In the genomic region with DNA sequence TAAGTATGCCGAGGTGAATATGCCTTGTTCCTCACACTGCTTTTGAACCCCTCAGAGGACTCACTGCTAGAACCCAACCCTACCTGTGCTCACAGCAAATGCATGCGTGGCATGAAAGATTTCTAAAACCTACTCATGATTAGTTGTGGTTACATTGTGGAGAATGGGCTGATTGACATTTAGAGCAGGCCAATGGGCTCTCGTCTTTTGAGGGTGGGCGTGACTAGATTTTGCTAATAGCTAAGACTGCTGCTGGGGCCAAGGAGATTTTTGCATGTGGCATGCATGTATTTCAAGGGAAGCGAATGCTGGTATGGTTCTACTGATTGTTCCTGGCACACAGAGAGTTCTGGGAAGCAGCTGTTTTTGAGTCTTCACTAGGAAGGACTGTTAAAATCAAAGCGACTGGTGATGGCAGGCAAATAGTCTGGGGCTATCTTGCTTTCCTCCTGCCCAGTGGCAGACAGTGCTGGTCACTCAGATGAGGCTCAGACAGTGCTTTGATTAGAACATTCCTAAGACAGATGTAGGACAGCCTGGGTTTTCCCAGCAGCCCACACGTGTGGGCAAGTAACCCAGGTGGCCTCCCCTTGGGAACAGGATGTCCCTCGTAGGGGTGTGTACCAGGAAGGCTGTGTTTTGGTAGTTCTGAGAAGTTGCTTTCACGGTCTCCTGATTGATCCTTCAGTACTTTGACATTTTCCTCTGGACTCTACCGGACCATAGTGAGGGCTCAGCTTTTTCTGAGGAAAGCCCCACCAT, we compare ENCODE assay signal across 13 mouse cellular contexts. TPM values are rescaled to one million over a fixed set of nuclear protein-coding genes. Genes with fewer than 3 reads are reported as not detected.
A peak's percentile ranks its signal among the peaks of the same experiment; 100 is the strongest.
DNase-seq lines count a peak whose midpoint lies in the region; ATAC-seq lines count a peak whose summit lies in the region.
"Had no signal": no experiment of that assay in that cellular context is flagged by ENCODE, and none has a peak within 500 bp of the region (broad histone marks: within the 10 kb centered on the region; RNA-seq: fewer than 3 reads in every experiment).

No protein-coding gene starts in this region.

- no peak for ATAC-seq in heart, embryonic 14.5 days (ENCODE audit: insufficient number of reproducible peaks, insufficient read depth, low FRiP score, low read depth)
- no peak for ATAC-seq in liver, embryonic 15.5 days (ENCODE audit: insufficient read depth)
- no peak for ATAC-seq in monocyte, adult 5-6 weeks (replicated peaks; ENCODE audit: insufficient number of reproducible peaks, low FRiP score, low TSS enrichment, poor library complexity, severe bottlenecking)
- ATAC-seq: Patski had no signal

- H3K9me3 ChIP-seq in heart, embryonic 14.5 days (ENCODE audit: control insufficient read depth, low read length): no peaks in the 10 kb centered on the region
- H3K9me3 ChIP-seq in embryonic facial prominence, embryonic 10.5 days: no peaks in the 10 kb centered on the region
- no peaks in the 10 kb centered on the region for H3K9me3 ChIP-seq in liver, embryonic 15.5 days (replicated peaks)
- H3K9me3 ChIP-seq: midbrain, embryonic 12.5 days had no signal

- 0 out of 4 replicates have a peak overlapping the region, but pooled peaks of 1 of the 2 experiments have one; percentile 0 for H3K27ac ChIP-seq in heart, embryonic 14.5 days (replicated peaks in 1 of 2; ENCODE audit: control insufficient read depth in 1 of 2, insufficient read depth in 1 of 2, low read depth in 2 of 2, low read length in 2 of 2)
- no peak overlapping the region for H3K27ac ChIP-seq in embryonic facial prominence, embryonic 10.5 days (replicated peaks)
- peak overlapping the region; percentile 96 for H3K27ac ChIP-seq in liver, embryonic 15.5 days (replicated peaks)
- H3K27ac ChIP-seq: midbrain, embryonic 12.5 days had no signal

- peak overlapping the region; percentile 44; the same call in 1 of the 2 replicates for H3K9ac ChIP-seq in heart, embryonic 14.5 days (ENCODE audit: low read length)
- H3K9ac ChIP-seq in liver, embryonic 15.5 days: peak overlapping the region; percentile 61
- H3K9ac ChIP-seq: midbrain, embryonic 12.5 days had no signal

- H3K27me3 ChIP-seq in heart, embryonic 14.5 days (ENCODE audit: control insufficient read depth, insufficient read depth, low read length): no peaks in the 10 kb centered on the region
- 0 out of 2 replicates have a peak, but pooled peaks cover 3% of the 10 kb centered on the region for H3K27me3 ChIP-seq in embryonic facial prominence, embryonic 10.5 days (replicated peaks; ENCODE audit: low read depth, poor library complexity, severe bottlenecking)
- H3K27me3 ChIP-seq in liver, embryonic 15.5 days: no peaks in the 10 kb centered on the region
- H3K27me3 ChIP-seq: midbrain, embryonic 12.5 days; Patski had no signal

- DNase-seq in heart, postnatal 14 days: no peak
- peak; percentile 55 for DNase-seq in ES-CJ7 (ENCODE audit: low read depth, low spot score)
- DNase-seq in embryonic facial prominence, embryonic 10.5 days (ENCODE audit: low spot score): no peak
- DNase-seq in T-cell, adult 2 months (ENCODE audit: low spot score): no peak
- no peak for DNase-seq in adrenal gland, postnatal 36 days

- intact Hi-C loops in heart, postnatal 14 days (cut with DNase I): loop anchor here (1.0 kb wide), 1 partner anchor 26 kb away; no protein-coding TSS in a partner anchor

- peaks cover 92% of the 10 kb centered on the region for H3K36me3 ChIP-seq in heart, embryonic 14.5 days (ENCODE audit: control insufficient read depth, insufficient read depth, low read length)
- no peaks in the 10 kb centered on the region for H3K36me3 ChIP-seq in embryonic facial prominence, embryonic 10.5 days (replicated peaks)
- H3K36me3 ChIP-seq in liver, embryonic 15.5 days (replicated peaks): peaks cover 40% of the 10 kb centered on the region
- H3K36me3 ChIP-seq: midbrain, embryonic 12.5 days had no signal

- peaks cover 31 to 74% of the 10 kb centered on the region in 2 experiments for H3K4me1 ChIP-seq in heart, embryonic 14.5 days (ENCODE audit: control insufficient read depth in 2 of 2, insufficient read depth in 2 of 2, low read length in 2 of 2)
- H3K4me1 ChIP-seq in embryonic facial prominence, embryonic 10.5 days: peaks cover 38% of the 10 kb centered on the region
- peaks cover 84% of the 10 kb centered on the region for H3K4me1 ChIP-seq in liver, embryonic 15.5 days (replicated peaks)

- peak overlapping the region in 1 of 2 experiments; percentile 6; a peak in 1 of 4 replicates for H3K4me3 ChIP-seq in heart, embryonic 14.5 days (ENCODE audit: control insufficient read depth in 1 of 2, insufficient read depth in 1 of 2, low read depth in 1 of 2, low read length in 2 of 2)
- H3K4me3 ChIP-seq in embryonic facial prominence, embryonic 10.5 days: peak overlapping the region; percentile 29
- H3K4me3 ChIP-seq in liver, embryonic 15.5 days (replicated peaks): peak overlapping the region; percentile 68
- H3K4me3 ChIP-seq: midbrain, embryonic 12.5 days had no signal

- peak overlapping the region; percentile 35 for H3K4me2 ChIP-seq in heart, embryonic 14.5 days (ENCODE audit: low read length)
- peak overlapping the region; percentile 75 for H3K4me2 ChIP-seq in liver, embryonic 15.5 days
- H3K4me2 ChIP-seq: midbrain, embryonic 12.5 days had no signal

- WGBS in heart, embryonic 14.5 days: 56% methylated on average over 10 of the region's 10 CpGs
- WGBS in embryonic facial prominence, embryonic 10.5 days: 80% methylated on average over 10 of the region's 10 CpGs
- WGBS in liver, embryonic 15.5 days (ENCODE audit: insufficient replicate concordance): 46% methylated on average over 10 of the region's 10 CpGs

RNA-seq across cellular contexts. Expression of gene Popdc2, which starts 12.6 kb away (rescaled TPM):
- polyA plus RNA-seq in heart, embryonic 14.5 days (2014; fragmentation: Nextera tagmentation; extraction: Ambion mirVana): 364 and 390 TPM in 2 replicates
- total RNA-seq in heart, postnatal 14 days (2021): 100 to 1,000 TPM; 542 to 580 TPM
- polyA plus RNA-seq in embryonic facial prominence, embryonic 10.5 days (2016; fragmentation: Nextera tagmentation; extraction: Ambion mirVana): 2.1 and 2.7 TPM in 2 replicates
- 22.8 and 23.6 TPM in 2 replicates for polyA plus RNA-seq in liver, embryonic 15.5 days (2015; fragmentation: Nextera tagmentation; extraction: Ambion mirVana)
- total RNA-seq in monocyte, adult 5-6 weeks (2017): not detected in 3 replicates
- total RNA-seq in adrenal gland, postnatal 36 days (2021): 1 to 10 TPM; 1.3 to 1.8 TPM

RNA-seq across cellular contexts. Expression of gene Gm21987, which starts 27.7 kb away (rescaled TPM):
- polyA plus RNA-seq in heart, embryonic 14.5 days (2014; fragmentation: Nextera tagmentation; extraction: Ambion mirVana): 4.4 and 4.9 TPM in 2 replicates
- 1 to 10 TPM in 1 of 2 experiments, not detected in 1; 1.2 TPM for total RNA-seq in heart, postnatal 14 days (2021)
- not detected in 2 replicates for polyA plus RNA-seq in embryonic facial prominence, embryonic 10.5 days (2016; fragmentation: Nextera tagmentation; extraction: Ambion mirVana)
- polyA plus RNA-seq in liver, embryonic 15.5 days (2015; fragmentation: Nextera tagmentation; extraction: Ambion mirVana): not detected in 2 replicates
- not detected in 3 replicates for total RNA-seq in monocyte, adult 5-6 weeks (2017)
- total RNA-seq in adrenal gland, postnatal 36 days (2021): under 1 TPM in 1 of 2 experiments, not detected in 1; 0.95 TPM
- total RNA-seq: common myeloid progenitor, adult 5-6 weeks; left cerebral cortex, postnatal 14 days had no signal
- polyA plus RNA-seq: midbrain, embryonic 12.5 days; Patski; small intestine, adult 2 months had no signal

RNA-seq across cellular contexts. Expression of gene Cox17, which starts 27.8 kb away (rescaled TPM):
- polyA plus RNA-seq in heart, embryonic 14.5 days (2014; fragmentation: Nextera tagmentation; extraction: Ambion mirVana): 337 TPM in 2 replicates
- 100 to 1,000 TPM; 227 to 256 TPM for total RNA-seq in heart, postnatal 14 days (2021)
- 128 and 133 TPM in 2 replicates for polyA plus RNA-seq in embryonic facial prominence, embryonic 10.5 days (2016; fragmentation: Nextera tagmentation; extraction: Ambion mirVana)
- polyA plus RNA-seq in liver, embryonic 15.5 days (2015; fragmentation: Nextera tagmentation; extraction: Ambion mirVana): 202 and 255 TPM in 2 replicates
- total RNA-seq in monocyte, adult 5-6 weeks (2017): 312 to 519 TPM (median 389 TPM) in 3 replicates
- 100 to 1,000 TPM; 288 to 296 TPM for total RNA-seq in adrenal gland, postnatal 36 days (2021)

RNA-seq across cellular contexts. Expression of gene Maats1, which starts 32.6 kb away (rescaled TPM):
- 0.15 TPM in 1 of 2 replicates, not detected in the other for polyA plus RNA-seq in heart, embryonic 14.5 days (2014; fragmentation: Nextera tagmentation; extraction: Ambion mirVana)
- under 1 TPM; 0.10 TPM for total RNA-seq in heart, postnatal 14 days (2021)
- 0.17 and 0.19 TPM in 2 replicates for polyA plus RNA-seq in embryonic facial prominence, embryonic 10.5 days (2016; fragmentation: Nextera tagmentation; extraction: Ambion mirVana)
- 0.03 and 0.05 TPM in 2 replicates for polyA plus RNA-seq in liver, embryonic 15.5 days (2015; fragmentation: Nextera tagmentation; extraction: Ambion mirVana)
- total RNA-seq in monocyte, adult 5-6 weeks (2017): 0.21 TPM in 1 of 3 replicates, not detected in the others
- under 1 TPM; 0.66 to 0.70 TPM for total RNA-seq in adrenal gland, postnatal 36 days (2021)
- total RNA-seq: common myeloid progenitor, adult 5-6 weeks had no signal

RNA-seq across cellular contexts. Expression of gene Pla1a, which starts 58.4 kb away (rescaled TPM):
- 1.3 and 1.8 TPM in 2 replicates for polyA plus RNA-seq in heart, embryonic 14.5 days (2014; fragmentation: Nextera tagmentation; extraction: Ambion mirVana)
- 10 to 100 TPM; 10.4 to 13.6 TPM for total RNA-seq in heart, postnatal 14 days (2021)
- not detected in 2 replicates for polyA plus RNA-seq in embryonic facial prominence, embryonic 10.5 days (2016; fragmentation: Nextera tagmentation; extraction: Ambion mirVana)
- polyA plus RNA-seq in liver, embryonic 15.5 days (2015; fragmentation: Nextera tagmentation; extraction: Ambion mirVana): 27.2 and 30.5 TPM in 2 replicates
- not detected in 3 replicates for total RNA-seq in monocyte, adult 5-6 weeks (2017)
- 10 to 100 TPM; 16.4 to 45.3 TPM for total RNA-seq in adrenal gland, postnatal 36 days (2021)
- total RNA-seq: common myeloid progenitor, adult 5-6 weeks had no signal

Comparison
In these comparisons a context has a peak if more than half of its experiments do, and no peak if none do; other contexts are left out.
1. RNA of gene Popdc2, which starts 12.6 kb away (total RNA-seq): 542 to 580 TPM in heart, postnatal 14 days; 1.3 to 1.8 TPM in adrenal gland, postnatal 36 days and not detected in monocyte, adult 5-6 weeks; every median in the first group is over 100 times any median in the second.